Mouse (Mus musculus): ENCODE data around the gene Crisp4. TPM values are rescaled to one million over a fixed set of nuclear protein-coding genes. Genes with fewer than 3 reads are reported as not detected.

The Crisp4 gene
- total RNA-seq (2021), result not detected
- long read RNA-seq, experiment 1, result 0 reads
- long read RNA-seq, experiment 2, result 0 reads

DNA sequence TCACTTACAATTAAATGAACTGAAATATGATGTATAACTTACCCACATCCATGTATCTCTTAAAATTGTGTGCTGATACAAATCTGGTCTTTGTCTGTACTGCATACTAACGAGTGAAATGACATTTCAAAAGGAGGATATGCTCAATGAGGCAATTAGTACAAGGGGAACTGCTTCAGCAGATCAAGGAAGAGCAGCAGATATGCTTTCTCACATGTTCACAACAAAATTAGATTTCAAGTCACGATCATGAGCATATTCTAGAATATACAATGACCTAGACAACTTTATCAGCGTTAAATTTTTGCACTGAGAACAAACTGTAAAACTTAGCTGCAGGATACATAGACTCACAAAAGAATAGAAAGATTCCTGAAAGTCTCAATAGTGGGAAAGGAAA, at the start of gene Crisp4:
Gene Crisp4, minus strand, starts transcription at position 101 of the 400 bp plus-strand sequence.
- no peak for DNase-seq (ENCODE audit: low spot score in 2 of 2)

DNA sequence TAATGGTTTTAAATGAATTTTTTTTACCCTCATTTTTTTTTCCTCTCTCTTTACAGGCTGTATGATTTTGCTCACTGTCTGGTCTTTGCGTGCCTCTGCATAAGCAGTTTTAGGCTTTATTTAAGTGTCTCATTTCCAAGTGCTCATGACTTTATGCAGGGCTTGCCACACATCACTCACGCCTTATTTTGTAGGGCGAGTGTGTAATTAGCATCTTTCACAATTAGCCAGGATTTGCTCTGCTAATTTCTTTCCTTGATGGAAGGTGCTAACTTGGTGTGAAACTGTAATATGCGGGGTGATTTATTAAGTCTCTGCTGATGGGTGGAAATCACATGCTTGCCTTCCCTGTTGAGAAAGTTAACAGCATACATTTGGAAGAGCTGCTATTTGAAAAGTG, 46.0 kb upstream of the Crisp4 start:
- no peak for DNase-seq (ENCODE audit: low spot score in 2 of 2)

DNA sequence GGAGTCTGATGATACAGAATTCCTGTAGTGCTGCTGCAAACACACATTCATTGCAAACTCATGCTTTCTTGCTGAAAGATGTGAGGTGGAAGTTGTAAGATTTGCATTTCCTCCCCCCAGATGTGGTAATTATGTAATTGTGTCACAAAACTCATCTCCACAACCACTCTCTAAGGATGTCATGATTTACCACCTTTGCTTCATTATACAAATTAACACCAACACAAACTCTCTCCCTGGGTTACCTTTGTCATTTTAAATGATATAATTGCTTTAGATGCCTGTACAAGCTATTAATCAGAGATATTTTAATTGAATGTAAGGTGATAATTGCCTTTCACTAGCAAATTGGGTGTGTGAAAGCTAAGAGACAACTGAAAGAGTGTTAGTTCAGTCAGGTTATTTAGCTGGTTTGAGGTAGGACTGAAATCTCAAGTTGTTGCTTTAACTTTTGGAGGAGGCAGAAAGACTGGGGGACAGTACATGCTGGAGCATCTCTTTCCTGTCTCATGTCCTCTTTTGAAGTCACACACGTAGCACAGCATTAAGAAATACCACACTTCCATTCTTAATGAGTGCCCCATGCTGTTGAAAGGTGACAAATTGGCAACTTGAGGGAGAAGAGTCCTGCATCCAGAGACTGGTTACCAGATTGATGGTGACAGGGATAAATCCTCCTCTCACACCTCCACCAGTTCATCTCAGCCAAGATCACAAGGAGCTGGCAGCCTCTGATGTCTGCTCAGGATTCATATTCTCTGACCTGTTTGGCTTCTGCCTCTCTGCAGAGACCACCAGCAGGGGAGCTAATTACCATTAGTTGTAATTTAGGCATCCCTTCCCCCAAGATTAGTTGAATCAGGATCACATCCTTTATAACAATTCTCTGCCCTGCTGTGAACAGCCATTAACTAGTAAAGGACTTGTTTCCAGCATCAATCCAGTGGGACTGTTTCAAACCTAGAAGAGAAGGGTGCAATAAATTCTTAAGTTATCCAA, 45.3 kb upstream of the Crisp4 start:
- DNase-seq (ENCODE audit: low spot score in 2 of 2), result no peak

DNA sequence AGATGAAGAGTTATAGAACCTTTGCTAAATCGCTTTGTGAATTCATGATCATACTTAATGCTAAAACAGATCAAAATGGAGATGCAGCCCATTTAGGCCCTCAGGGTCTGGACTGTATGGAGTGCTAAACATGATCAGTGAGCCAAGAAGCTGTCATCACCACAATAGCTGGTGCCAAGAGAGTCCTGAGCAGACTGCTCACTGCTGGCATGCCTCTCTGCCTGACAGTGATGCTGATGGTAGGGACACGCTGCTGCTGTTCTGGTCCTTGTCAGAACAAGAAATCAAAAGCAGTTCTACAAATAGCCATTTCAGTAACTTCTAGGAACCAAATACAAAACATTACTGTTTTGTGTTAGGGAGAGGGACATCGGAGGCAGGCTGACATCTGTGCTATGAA, 35.5 kb upstream of the Crisp4 start:
- no peak for DNase-seq (ENCODE audit: low spot score in 2 of 2)

DNA sequence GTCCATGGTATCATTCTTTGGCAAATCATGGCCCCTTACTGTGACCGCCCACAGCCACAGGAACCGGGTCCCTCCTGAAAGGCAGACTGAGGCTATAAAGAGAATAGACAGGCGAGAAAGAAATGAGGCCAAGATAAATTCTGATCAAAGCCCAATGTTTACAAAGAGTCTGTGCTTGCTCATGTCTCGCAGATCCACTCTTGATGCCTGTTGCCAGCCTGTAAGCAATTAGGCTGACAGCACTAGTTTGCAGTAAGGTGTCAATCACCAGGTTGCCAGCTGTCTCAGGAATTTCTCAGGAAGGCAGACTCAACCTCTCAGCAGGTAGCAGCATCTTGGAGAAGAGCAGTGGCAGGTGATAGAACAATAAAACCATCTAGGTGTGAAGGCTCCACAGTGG, 24.9 kb upstream of the Crisp4 start:
- no peak for DNase-seq (ENCODE audit: low spot score in 2 of 2)

DNA sequence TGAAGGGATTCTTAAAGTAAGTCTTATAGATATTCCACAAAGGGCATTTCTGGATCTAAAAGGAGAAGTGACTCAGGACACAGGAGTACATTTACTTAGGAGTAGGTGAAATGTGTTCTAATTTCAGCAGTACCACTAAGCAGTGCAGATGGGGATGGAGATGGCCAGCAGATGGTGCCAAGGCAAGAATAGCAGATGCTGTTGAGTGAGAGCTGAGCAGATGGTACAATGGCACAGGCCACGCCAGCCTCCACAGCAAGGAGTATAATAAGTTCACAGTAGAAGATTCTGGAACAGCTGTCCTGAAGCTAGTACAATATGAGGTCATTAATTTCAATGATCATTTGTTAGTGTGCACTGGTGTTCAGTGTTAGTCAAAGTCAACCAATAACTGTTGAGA, 22.6 kb upstream of the Crisp4 start:
- DNase-seq (ENCODE audit: low spot score in 2 of 2), result no peak

DNA sequence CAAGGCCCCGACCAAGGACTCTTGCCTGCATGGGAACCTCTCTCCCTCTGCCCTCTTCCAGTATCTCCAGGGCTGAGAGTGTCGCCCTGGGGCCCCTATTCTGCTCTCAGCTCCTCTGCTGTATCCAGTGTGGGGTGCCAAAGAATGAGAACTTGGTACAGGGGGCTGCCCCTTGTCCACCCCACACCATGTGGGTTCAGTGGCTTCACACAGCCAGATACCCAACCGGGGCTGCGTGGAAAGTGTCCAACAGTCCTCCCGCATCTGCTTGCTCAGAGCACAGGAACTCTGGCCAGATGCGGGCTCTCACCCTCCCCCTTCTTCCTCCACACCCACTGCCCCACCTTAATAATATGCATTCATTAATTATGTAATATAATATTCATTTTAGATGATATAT, 13.4 kb upstream of the Crisp4 start:
- no peak for DNase-seq (ENCODE audit: low spot score in 2 of 2)

DNA sequence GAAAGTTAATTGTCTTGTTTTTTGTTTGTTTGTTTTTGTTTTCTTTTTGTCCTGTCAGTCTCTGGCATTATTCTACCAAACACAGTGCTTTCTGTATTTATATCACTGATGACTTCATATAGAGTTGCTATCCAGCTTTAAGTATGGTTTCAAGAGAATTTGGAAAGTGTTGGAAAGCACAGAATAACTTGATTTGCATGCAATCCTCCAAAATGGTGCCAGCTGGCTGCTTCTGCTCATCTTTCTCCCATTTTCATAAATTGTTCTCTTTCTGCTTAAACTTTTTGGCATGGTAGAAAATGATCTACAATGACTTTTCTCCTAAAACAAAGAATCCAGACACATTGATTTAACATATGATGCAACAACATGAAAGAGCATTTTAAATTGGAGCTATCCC, 2.5 kb upstream of the Crisp4 start:
- DNase-seq (ENCODE audit: low spot score in 2 of 2), result no peak

DNA sequence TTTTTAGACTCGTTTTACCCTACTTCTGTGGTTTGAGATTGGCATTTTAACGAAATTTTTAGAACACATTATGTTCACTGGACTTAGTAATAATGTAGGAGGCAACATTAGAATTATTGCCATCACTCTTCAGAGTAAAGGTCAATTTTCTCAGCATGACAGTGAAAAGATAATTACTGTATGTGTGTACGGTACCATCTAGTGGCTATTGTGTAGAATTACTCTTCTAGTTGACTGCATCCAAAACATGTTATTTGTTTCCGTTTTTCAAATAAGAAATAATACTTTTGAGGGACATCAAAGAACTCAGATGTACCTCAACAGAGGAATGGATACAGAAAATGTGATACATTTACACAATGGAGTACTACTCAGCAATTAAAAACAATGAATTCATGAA, 14.0 kb downstream of the Crisp4 start:
- no peak for DNase-seq (ENCODE audit: low spot score in 2 of 2)

DNA sequence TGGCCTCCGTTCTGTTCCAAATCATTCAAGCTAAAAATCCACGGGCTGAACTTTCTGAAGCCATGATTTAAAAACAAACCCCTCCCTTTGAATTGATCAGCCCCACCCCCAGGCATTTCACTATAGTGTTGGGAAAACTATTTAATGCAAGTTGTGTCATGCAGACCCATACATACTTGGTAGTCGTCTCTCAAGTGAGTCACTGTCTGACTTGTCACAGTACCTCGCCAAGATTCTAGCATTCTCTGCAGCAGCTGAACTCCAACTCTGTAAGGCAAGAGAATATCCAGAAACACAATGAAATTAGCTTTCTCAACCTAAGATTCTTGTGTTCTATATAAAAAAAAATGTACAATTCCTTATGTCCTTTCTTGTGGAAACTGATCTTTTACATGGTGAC, 15.7 kb downstream of the Crisp4 start:
- DNase-seq (ENCODE audit: low spot score in 2 of 2), result no peak

DNA sequence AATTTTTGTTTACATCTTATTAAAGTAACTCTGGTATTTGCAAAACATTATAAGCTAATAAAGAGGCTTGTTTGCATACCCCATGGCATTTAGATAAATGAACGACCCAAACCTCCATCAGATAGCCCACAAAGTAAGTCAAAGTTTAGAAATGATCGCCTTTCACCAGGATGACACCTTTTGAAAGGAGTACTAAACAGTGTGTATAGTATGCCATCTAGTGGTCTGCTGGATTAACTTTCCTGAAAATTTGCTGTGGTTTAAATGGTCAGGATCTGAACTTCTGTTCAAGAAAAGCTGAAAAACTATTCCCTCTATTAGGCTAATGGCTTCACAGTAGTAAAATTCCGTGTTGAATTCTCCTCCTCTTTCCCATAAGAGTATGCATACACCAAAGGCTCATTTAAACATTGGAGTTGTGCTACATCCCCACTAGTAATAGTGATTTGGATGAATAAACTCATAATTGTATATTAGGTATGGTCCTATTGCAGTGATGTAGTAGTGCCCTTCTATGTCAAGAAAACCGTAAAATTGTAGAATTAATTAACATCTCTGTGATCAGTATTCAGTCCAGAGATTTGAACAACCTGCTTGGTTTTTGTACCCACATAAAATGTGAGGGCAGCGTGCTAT, 38.9 kb downstream of the Crisp4 start:
- no peak for DNase-seq (ENCODE audit: low spot score in 2 of 2)

DNA sequence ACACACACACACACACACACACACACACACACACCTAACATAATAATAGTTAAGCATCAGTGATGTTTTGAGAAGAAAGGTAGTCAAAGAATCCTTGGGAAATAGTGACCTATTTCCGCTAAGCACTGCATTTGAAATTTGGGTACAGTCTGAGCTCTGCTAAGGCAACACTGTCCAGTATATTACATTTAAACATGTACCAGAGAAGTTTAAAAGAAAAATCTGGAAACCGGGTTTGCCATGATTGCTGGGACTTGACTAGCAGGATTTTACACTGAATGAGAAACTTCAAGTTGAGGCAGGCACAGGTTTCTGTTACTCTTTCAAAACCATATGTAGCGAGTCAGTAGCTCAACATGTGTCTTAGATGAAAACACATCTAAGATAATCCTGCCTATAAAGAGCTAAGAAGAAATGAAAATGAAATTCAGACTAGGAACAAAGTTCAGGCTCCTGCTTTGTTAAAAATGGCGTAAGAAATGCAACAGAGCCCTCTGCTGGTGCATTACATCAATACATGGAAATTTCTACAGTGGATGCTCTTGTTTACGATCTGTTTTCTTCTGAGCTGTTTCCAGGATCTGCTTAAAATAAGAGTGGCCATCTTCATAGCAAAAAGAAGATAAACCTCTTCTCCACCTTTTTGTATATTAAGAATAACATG, 39.7 kb downstream of the Crisp4 start:
- DNase-seq (ENCODE audit: low spot score in 2 of 2), result no peak

DNA sequence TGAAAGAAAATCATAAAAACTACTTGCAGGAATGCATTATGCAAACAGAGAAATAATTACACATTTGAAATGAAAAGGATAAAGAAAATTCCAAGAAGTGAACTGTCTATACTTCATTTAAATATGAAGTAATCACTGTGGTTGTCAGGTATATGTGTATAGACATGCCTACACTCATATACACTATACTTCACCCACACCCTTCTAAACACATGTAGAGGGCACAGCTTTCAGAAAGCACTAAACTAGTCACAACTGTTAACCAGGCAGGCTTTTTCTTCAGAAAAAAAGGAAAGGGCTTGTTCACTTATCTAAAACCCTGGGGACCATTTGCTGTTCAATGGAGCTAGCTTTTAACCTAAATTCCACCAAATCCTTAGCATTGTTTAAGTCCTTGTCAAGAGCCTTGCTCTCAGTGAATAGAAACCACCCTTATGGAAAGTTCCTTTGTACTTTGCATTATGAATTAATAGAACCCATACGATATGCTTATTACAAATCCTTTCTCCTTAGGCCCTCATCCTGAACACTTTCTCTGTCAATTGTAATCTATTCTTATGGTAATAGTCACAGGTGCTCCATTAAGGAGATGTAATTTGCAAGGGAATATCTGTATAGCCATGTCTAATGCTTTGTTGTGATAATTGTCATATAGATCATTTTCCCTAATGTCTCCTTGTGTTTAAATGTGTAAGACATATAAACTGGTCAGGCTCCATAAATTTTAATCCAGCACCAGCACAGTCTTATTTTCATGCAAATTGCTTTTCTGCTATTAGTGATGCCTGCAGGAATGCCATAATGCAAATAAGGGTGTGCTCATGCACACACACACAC, 40.5 kb downstream of the Crisp4 start:
- no peak for DNase-seq (ENCODE audit: low spot score in 2 of 2)

Other genes starting within 250 kb of the Crisp4 start
- gene Defb18, start 91.5 kb upstream of the Crisp4 start, total RNA-seq (2021), result not detected
- gene Defb41, start 119.2 kb upstream of the Crisp4 start, total RNA-seq (2021), result not detected